18 mouse cellular contexts compared by ENCODE assay signal in the genomic region with DNA sequence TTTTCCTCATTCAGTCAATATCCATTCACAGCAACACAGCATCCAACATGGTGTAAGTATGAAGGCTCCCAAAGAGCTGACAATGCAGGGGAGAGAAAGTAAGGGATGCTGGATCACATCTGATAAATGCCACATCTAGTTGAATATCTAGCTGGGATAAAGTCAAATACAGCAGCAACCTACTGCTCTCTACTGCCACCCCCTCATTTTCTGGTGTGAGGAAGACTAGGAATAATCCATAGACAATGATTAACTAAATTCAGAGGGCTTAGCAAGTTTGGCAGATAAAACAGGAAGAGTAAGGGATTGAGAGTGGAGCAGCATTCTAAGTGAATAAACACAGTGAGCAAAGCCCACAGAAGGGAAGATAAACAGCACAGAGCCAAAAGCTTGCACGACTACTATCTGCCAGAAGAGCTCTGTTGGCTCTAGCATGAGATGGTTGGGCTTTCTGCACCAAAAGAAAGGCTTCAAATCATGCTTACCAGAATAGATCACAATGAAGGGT.
A peak's percentile ranks its signal among the peaks of the same experiment; 100 is the strongest.
DNase-seq lines count a peak whose midpoint lies in the region; ATAC-seq and TF ChIP-seq lines count a peak whose summit lies in the region.
"Had no signal": no experiment of that assay in that cellular context is flagged by ENCODE, and none has a peak within 500 bp of the region (broad histone marks: within the 10 kb centered on the region; RNA-seq: fewer than 3 reads in every experiment).

No protein-coding gene starts in this region.

- H3K9me3 ChIP-seq in kidney, embryonic 16.5 days (ENCODE audit: low read length) = no peaks in the 10 kb centered on the region
- H3K9me3 ChIP-seq in intestine, embryonic 15.5 days = no peaks in the 10 kb centered on the region
- H3K9me3 ChIP-seq in stomach, embryonic 16.5 days (replicated peaks; ENCODE audit: control insufficient read depth, low read length) = no peaks in the 10 kb centered on the region
- H3K9me3 ChIP-seq: embryonic facial prominence, embryonic 10.5 days; heart, embryonic 12.5 days; kidney, embryonic 15.5 days; midbrain, embryonic 13.5 days had no signal

- H3K4me1 ChIP-seq in heart, adult 2 months (ENCODE audit: control insufficient read depth, insufficient read depth, low read length) = peaks cover 14% of the 10 kb centered on the region
- peaks cover 24% of the 10 kb centered on the region for H3K4me1 ChIP-seq in kidney, embryonic 16.5 days (ENCODE audit: insufficient read depth, low read length)
- H3K4me1 ChIP-seq in intestine, embryonic 15.5 days (replicated peaks) = peaks cover 33% of the 10 kb centered on the region
- peaks cover 44% of the 10 kb centered on the region for H3K4me1 ChIP-seq in stomach, embryonic 16.5 days (ENCODE audit: control insufficient read depth, insufficient read depth, low read length)
- H3K4me1 ChIP-seq: megakaryocyte, embryonic 14.5 days had no signal

- H3K79me2 ChIP-seq in heart, adult 2 months (replicated peaks; ENCODE audit: control insufficient read depth, insufficient read depth, low read length) = peaks cover 10% of the 10 kb centered on the region

- no peak overlapping the region for H3K9ac ChIP-seq in heart, adult 2 months (ENCODE audit: low read depth, low read length)
- no peak overlapping the region for H3K9ac ChIP-seq in kidney, embryonic 16.5 days (replicated peaks; ENCODE audit: low read length)
- no peak overlapping the region for H3K9ac ChIP-seq in intestine, embryonic 15.5 days
- H3K9ac ChIP-seq in stomach, embryonic 16.5 days (ENCODE audit: low read length) = no peak overlapping the region
- H3K9ac ChIP-seq: heart, embryonic 12.5 days; kidney, embryonic 15.5 days; lung, embryonic 14.5 days; midbrain, embryonic 13.5 days had no signal

- intact Hi-C loops in heart, adult 2 months (cut with DNase I) = no loop called here

- H3K27me3 ChIP-seq in heart, adult 2 months (ENCODE audit: control insufficient read depth, insufficient read depth, low read length) = no peaks in the 10 kb centered on the region
- H3K27me3 ChIP-seq in kidney, embryonic 16.5 days (ENCODE audit: insufficient read depth, low read length) = no peaks in the 10 kb centered on the region
- no peaks in the 10 kb centered on the region for H3K27me3 ChIP-seq in intestine, embryonic 15.5 days (replicated peaks)
- H3K27me3 ChIP-seq in stomach, embryonic 16.5 days (ENCODE audit: control insufficient read depth, insufficient read depth, low read length) = no peaks in the 10 kb centered on the region
- H3K27me3 ChIP-seq: heart, embryonic 12.5 days; kidney, embryonic 15.5 days; midbrain, embryonic 13.5 days had no signal

- 12% methylated on average over 1 of the region's 1 CpGs for WGBS in heart, adult 2 months
- 65% methylated on average over 1 of the region's 1 CpGs for WGBS in kidney, embryonic 16.5 days
- WGBS in intestine, embryonic 15.5 days = 12% methylated on average over 1 of the region's 1 CpGs
- 14% methylated on average over 1 of the region's 1 CpGs for WGBS in stomach, embryonic 16.5 days

- no peak for TF ChIP-seq EP300 in heart, adult 2 months (IDR thresholded peaks at IDR 0.05; ENCODE audit: insufficient read depth, low read depth, low read length)

- TF ChIP-seq CTCF in heart, adult 2 months (IDR thresholded peaks at IDR 0.05) = peak; percentile 15; the same call in 1 of the 2 replicates

- no peak for ATAC-seq in kidney, embryonic 16.5 days (ENCODE audit: low FRiP score, low TSS enrichment)
- peak; percentile 41; the same call in 1 of the 2 replicates for ATAC-seq in intestine, embryonic 15.5 days
- peak; percentile 11; the same call in 1 of the 2 replicates for ATAC-seq in stomach, embryonic 16.5 days (ENCODE audit: insufficient read depth, low FRiP score)
- no peak for ATAC-seq in granulocyte monocyte progenitor cell, adult 5-6 weeks (replicated peaks; ENCODE audit: poor library complexity, severe bottlenecking)
- ATAC-seq: CD4-positive, CD25-positive, alpha-beta regulatory T cell, adult 4 months; midbrain, embryonic 13.5 days had no signal

- H3K4me2 ChIP-seq in kidney, embryonic 16.5 days (replicated peaks; ENCODE audit: low read depth, low read length) = no peak overlapping the region
- H3K4me2 ChIP-seq in intestine, embryonic 15.5 days (replicated peaks) = no peak overlapping the region
- no peak overlapping the region for H3K4me2 ChIP-seq in stomach, embryonic 16.5 days (ENCODE audit: low read depth, low read length)
- H3K4me2 ChIP-seq: heart, embryonic 12.5 days; kidney, embryonic 15.5 days; lung, embryonic 14.5 days; midbrain, embryonic 13.5 days had no signal

- TF ChIP-seq POLR2A in heart, adult 2 months (IDR thresholded peaks at IDR 0.05; ENCODE audit: insufficient read depth, low read depth, low read length) = no peak

- no peak for DNase-seq in heart, adult 2 months
- no peak for DNase-seq in heart, adult 9 months (ENCODE audit: low spot score in 2 of 2)
- DNase-seq in kidney, postnatal 36 days = peak; percentile 22 to 39
- DNase-seq: adrenal gland, postnatal 25 days; cerebellum, postnatal 10 days; heart, postnatal 10 days; lung, embryonic 14.5 days; lung, postnatal 36 days had no signal

- H3K4me3 ChIP-seq in heart, adult 2 months = no peak overlapping the region
- no peak overlapping the region for H3K4me3 ChIP-seq in kidney, embryonic 16.5 days (ENCODE audit: low read length)
- H3K4me3 ChIP-seq in intestine, embryonic 15.5 days (replicated peaks) = no peak overlapping the region
- no peak overlapping the region for H3K4me3 ChIP-seq in stomach, embryonic 16.5 days (replicated peaks; ENCODE audit: low read length)
- H3K4me3 ChIP-seq: embryonic facial prominence, embryonic 10.5 days; heart, embryonic 12.5 days; kidney, embryonic 15.5 days; megakaryocyte, embryonic 14.5 days; midbrain, embryonic 13.5 days had no signal

- peaks cover 27% of the 10 kb centered on the region for H3K36me3 ChIP-seq in heart, adult 2 months (ENCODE audit: control insufficient read depth, insufficient read depth, low read length)
- H3K36me3 ChIP-seq in kidney, embryonic 16.5 days (ENCODE audit: insufficient read depth, low read length) = no peaks in the 10 kb centered on the region
- no peaks in the 10 kb centered on the region for H3K36me3 ChIP-seq in intestine, embryonic 15.5 days
- H3K36me3 ChIP-seq in stomach, embryonic 16.5 days (ENCODE audit: control insufficient read depth, insufficient read depth, low read length) = no peaks in the 10 kb centered on the region
- H3K36me3 ChIP-seq: embryonic facial prominence, embryonic 10.5 days; kidney, embryonic 15.5 days; midbrain, embryonic 13.5 days had no signal

- no peak overlapping the region; the same call in 1 of the 2 replicates for H3K27ac ChIP-seq in heart, adult 2 months
- H3K27ac ChIP-seq in kidney, embryonic 16.5 days (ENCODE audit: low read length) = no peak overlapping the region
- no peak overlapping the region for H3K27ac ChIP-seq in intestine, embryonic 15.5 days
- H3K27ac ChIP-seq in stomach, embryonic 16.5 days (ENCODE audit: low read length) = 0 out of 2 replicates have a peak overlapping the region, but pooled peaks have one; percentile 7
- H3K27ac ChIP-seq: embryonic facial prominence, embryonic 10.5 days; kidney, embryonic 15.5 days; midbrain, embryonic 13.5 days had no signal

Comparison
In these comparisons a context has a peak if more than half of its experiments do, and no peak if none do; other contexts are left out.
1. DNase-seq: peak in kidney, postnatal 36 days (2 of 2); none in heart, adult 2 months (0 of 2) and heart, adult 9 months (0 of 2).
2. ATAC-seq: peak in intestine, embryonic 15.5 days (single experiment) and stomach, embryonic 16.5 days (single experiment); none in kidney, embryonic 16.5 days (single experiment) and granulocyte monocyte progenitor cell, adult 5-6 weeks (single experiment).